Mouse (Mus musculus) stomach, postnatal 0 days (tissue): ENCODE results near the gene Evc2.

ENCODE experiments used
- CTCF ChIP-seq: IDR thresholded peaks from 2 replicates; pipeline ENCODE4 v1.5.1; 2016; ENCODE audit warnings: antibody characterized with exemption, low read depth, mild to moderate bottlenecking, moderate library complexity
- EP300 ChIP-seq: optimal IDR thresholded peaks from 2 replicates; pipeline ENCODE3; 2016; ENCODE audit warnings: antibody characterized with exemption

GRCm38 (mm10) chr5:37332066-37332465 is 6.2 kb upstream of the Evc2 start:
- no peak for TF ChIP-seq CTCF
- TF ChIP-seq EP300: no peak
